Mouse (Mus musculus) left cerebral cortex, adult 9 months (tissue): ENCODE data around the gene Cep104.

Experiments used
- DNase-seq, 2 experiments: peaks; one replicate each; pipeline ENCODE4 v3.0.0; 2022; ENCODE audit warnings: low spot score in 2 of 2

Gene Cep104

GRCm38 (mm10) chr4:154045837-154046236 lies 70.8 kb downstream of the Cep104 start:
- no peak for DNase-seq

- peak in 1 of 2 experiments; percentile 39 for DNase-seq
Measured at GRCm38 (mm10) chr4:154051401-154051800, 76.4 kb downstream of the Cep104 start.

- no peak for DNase-seq
Measured at GRCm38 (mm10) chr4:154053065-154053464, 78.1 kb downstream of the Cep104 start.

- DNase-seq: no peak
Measured at GRCm38 (mm10) chr4:154055482-154055881, 80.5 kb downstream of the Cep104 start.

GRCm38 (mm10) chr4:154056046-154056445 lies 81.1 kb downstream of the Cep104 start:
- no peak for DNase-seq

GRCm38 (mm10) chr4:154056661-154057060 lies 81.7 kb downstream of the Cep104 start:
- DNase-seq: no peak

- no peak for DNase-seq
Measured at GRCm38 (mm10) chr4:154057696-154058095, 82.7 kb downstream of the Cep104 start.
